Mouse (Mus musculus) neural tube, embryonic 10.5 days (tissue): Measurements from ENCODE around the gene Asb3.
A peak's percentile ranks its signal among the peaks of the same experiment; 100 is the strongest.

Experiments
- DNase-seq: peaks from one replicate; pipeline ENCODE4 v3.0.0-alpha.2; 2017; ENCODE audit warnings: low spot score; ENCODE audit errors: extremely low spot score

The Asb3 gene

GRCm38 (mm10) chr11:30885171-30885871 lies at the start of gene Asb3, which contains the start of gene Gpr75:
Gene Asb3 (plus strand): TSS chr11:30885416.
Gene Gpr75 (plus strand): TSS chr11:30885358.
- peak; percentile 59 for DNase-seq

- no peak for DNase-seq
These were observed 46.4 kb upstream of the Asb3 start for GRCm38 (mm10) chr11:30838793-30839192.

DNA sequence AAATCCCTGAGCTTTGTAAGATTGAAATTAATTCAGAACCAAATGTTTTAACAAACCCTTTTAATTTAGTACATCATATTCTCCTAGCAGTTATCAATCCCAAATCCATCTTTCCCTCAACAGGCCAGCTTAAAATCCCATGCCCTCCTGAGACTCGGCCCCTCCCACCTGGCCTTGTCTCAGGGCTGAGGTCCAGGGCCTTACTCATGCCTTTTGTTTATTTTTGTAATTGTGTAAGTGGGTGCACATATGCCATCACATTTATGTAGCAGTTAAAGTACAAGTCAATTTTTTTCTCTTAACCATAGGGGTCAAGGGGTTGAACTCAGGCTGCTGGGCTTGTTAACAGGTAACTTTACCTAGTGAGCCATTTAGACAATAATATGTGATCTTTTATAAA lies 40.9 kb upstream of the Asb3 start:
- no peak for DNase-seq

DNA sequence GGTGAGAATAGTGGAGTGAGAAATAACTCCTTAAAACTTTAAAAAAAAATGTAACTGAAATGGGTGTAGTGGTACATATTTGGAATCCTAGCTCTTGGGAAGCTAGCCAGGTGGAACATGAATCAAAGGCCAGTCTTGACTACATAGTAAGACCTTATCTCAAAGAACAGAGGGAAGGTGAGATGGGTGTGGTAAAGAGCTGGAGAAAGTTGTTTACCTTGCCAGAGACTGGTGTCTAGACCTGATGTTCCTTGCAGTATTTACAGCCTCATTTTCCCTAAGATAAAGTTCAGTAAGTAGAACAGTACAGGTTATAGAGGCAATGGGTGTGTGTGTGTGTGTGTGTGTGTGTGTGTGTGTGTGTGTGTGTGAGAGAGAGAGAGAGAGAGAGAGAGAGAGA lies 12.8 kb upstream of the Asb3 start:
- DNase-seq: no peak

- no peak for DNase-seq
These were observed 2.9 kb downstream of the Asb3 start for GRCm38 (mm10) chr11:30888153-30888552.

DNA sequence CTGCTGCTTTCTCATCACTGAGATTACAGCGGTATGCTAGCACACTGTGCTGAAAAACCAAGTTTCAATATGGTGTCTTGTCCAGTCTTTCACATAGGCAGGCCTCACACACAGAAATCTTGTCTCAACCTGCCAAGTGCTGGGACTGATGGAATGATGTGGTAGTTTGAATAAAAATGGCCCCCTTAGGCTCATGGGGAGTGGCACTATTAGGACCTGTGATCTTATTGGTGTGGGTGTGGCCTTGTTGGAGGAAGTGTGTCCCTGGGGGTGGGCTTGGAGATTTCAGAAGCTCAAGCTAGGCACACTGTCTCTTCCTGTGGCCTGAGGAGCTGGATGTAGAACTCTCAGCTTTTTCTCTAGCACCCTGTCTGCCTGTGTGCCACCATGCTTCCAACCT lies 11.0 kb downstream of the Asb3 start:
- no peak for DNase-seq

DNA sequence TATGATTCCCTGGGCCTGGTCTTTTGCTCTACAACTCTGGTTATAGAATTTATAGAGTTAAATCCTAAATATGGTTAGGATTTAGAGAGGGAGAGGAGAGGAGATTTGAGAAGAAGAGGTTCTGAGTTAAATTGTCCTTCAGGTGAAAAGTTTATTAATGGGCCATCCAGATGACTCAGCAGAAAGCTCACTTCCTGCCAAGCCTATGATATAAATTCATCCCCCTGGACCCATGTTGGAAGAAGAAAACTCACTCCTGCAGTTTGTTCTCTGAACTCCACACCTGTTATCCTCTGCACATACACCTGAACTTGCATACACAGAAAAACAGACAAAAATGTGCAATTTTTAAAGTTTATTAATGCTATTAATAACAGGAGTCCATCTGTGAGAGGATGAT lies 14.1 kb downstream of the Asb3 start:
- DNase-seq: no peak

DNA sequence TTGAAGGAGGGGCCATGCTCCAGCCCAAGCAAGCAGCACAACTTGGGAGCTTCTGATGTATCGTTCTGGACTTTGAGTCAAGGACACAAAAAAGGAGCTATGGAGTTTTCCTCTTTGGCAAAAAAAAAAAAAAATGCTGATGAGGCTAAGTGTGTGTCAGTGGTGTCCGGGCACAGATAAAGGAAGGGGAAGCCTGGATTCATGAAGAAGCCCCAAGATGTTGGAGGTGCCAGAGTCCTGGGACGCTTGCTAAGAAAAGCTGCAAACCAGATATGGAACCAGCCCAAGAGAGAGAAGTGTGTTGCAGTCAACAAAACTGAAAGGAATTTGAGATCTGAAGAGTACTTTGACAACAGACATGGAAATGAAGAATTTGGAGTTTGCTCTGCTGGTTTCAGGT lies 27.1 kb downstream of the Asb3 start:
- DNase-seq: no peak

DNA sequence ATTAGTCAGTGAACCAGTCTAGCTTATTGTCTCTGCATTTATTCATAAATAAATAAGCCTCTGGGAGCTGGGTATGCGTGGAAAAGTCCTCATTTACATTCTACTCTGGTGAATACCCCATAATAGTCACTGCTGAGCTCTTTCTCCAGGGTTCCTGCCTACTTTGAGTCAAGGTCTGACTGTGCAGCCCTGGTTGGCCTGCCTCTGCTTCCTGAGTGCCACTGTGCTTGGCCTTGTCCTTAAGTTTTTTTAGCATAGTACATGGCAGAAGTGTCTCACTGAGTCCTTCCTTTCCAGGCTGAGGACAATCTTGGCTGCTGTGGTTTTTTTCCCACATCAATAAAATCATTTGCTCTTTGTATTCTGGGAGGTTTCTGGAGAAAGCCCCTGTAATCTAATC lies 35.4 kb downstream of the Asb3 start:
- DNase-seq: no peak

- no peak for DNase-seq
These were observed 38.1 kb downstream of the Asb3 start for GRCm38 (mm10) chr11:30923283-30923682.

DNA sequence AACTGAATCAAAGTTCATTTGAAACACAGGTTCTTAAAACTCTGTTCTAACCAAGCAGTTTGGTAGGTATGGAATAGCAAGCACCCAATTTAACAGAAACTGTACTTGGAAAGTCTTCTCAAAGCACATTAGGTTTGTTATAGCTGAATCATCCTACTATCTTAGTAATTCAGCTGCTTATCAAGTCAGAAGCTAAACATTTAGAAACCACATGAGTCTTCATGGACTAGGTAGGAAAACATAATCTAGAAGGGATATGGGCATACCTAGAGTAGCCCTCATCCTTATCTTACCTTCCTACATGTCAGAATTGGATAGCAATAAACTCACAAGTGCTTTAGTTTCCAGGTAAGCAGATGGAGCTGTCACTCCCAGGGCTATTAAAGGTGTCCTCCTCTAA lies 42.9 kb downstream of the Asb3 start:
- DNase-seq: no peak

DNA sequence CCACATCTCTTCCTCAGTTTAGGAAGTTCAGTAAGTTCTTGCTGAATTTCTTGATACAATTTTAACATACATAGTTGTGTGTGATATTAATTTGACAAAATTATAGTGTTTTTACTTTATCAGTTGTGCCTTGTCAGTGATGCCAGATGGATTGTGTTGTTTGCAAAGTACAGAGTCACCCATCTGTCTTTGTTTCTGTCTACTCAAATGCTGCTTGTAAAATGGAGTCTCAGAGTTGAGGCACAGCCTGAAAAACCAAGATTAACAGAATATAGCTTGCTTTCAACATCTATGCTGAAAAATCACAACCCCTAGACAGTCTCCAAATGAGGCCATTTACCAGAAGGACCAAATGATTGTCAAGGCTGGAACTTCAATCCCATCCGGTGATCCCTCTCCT lies 43.3 kb downstream of the Asb3 start:
- no peak for DNase-seq

DNA sequence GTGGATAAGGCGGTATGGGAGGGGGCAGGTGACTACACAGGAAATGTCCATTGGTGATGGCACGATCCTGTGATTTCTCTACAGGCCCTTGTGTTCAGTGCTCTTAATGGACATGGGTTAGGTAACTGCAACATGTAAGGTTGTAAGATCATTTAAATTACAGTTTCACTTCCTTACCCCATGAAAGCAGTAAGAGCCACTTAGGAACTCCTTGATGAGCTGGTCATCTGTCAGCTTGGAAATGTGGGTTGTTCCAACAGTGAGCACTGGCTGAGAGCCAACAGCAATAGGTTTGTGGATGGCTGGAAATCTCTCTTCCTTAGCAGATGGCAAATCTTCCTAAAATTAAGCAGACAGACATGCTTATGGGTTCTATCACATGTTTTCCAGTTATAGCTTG lies 58.3 kb downstream of the Asb3 start:
- no peak for DNase-seq

GRCm38 (mm10) chr11:30952829-30953228 lies 67.6 kb downstream of the Asb3 start:
- no peak for DNase-seq

GRCm38 (mm10) chr11:30953469-30954154 lies 68.4 kb downstream of the Asb3 start:
- DNase-seq: peak; percentile 66

GRCm38 (mm10) chr11:30954279-30954725 lies 69.1 kb downstream of the Asb3 start, which contains the start of gene Erlec1:
Gene Erlec1 (minus strand): TSS chr11:30954335.
- DNase-seq: peak; percentile 89

- no peak for DNase-seq
These were observed 100.0 kb downstream of the Asb3 start for GRCm38 (mm10) chr11:30985237-30985636.

- DNase-seq: peak; percentile 74
These were observed 100.8 kb downstream of the Asb3 start, which contains the start of gene Chac2 for GRCm38 (mm10) chr11:30985877-30986624. Gene Chac2 (minus strand): TSS chr11:30986350.

- no peak for DNase-seq
These were observed 101.4 kb downstream of the Asb3 start for GRCm38 (mm10) chr11:30986625-30987017.

- DNase-seq: no peak
These were observed 111.5 kb downstream of the Asb3 start for GRCm38 (mm10) chr11:30996670-30997069.

DNA sequence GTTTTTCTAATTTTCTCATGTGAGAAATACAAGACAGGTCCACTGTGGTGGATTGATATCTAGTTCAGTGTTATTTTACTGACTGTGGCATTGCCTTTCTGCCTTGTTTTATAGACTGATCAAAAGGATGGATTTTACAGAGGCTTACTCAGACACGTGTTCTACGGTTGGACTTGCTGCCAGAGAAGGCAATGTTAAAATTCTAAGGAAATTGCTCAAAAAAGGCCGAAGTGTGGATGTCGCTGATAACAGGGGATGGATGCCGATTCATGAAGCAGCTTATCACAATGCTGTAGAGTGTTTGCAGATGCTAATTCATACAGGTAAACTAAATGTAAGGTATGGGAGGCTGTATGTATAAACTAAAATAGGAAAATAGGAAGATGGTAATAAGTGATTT lies 113.0 kb downstream of the Asb3 start:
- DNase-seq: no peak

GRCm38 (mm10) chr11:30998704-30999103 lies 113.5 kb downstream of the Asb3 start:
- DNase-seq: no peak
